Mouse (Mus musculus) cerebellum, postnatal 14 days (tissue): ENCODE data around the gene Timm29.
A peak's percentile ranks its signal among the peaks of the same experiment; 100 is the strongest.
"Not testable (repeated sequence)": the region's sequence is repeated elsewhere in the genome, so short reads cannot be mapped to it uniquely, and the experiment has no call there.

Experiments used
- DNase-seq, 2 experiments: peaks; one replicate each; pipeline ENCODE4 v3.0.0; 2021; ENCODE audit warnings: mixed read lengths in 2 of 2

Gene Timm29

DNA sequence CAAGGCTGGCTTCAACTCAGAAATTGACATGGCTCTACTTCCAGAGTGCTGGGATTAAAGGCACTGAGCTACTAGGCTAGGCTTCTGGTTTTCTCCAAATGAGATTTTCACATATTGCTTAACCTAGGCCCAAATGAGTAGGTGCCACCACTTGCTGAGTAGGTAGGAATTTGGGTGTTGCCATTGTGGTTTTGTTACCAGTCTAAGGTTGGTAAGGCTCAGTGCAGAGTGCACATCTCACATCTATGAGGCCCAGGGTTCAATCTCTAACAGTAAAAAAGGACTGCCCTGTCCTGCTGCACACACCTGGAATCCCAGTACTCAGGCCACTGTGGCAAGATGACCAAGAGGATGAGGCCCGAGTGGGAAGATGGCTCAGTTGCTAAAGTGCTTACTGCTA, 7.1 kb upstream of the Timm29 start:
- DNase-seq, result no peak

DNA sequence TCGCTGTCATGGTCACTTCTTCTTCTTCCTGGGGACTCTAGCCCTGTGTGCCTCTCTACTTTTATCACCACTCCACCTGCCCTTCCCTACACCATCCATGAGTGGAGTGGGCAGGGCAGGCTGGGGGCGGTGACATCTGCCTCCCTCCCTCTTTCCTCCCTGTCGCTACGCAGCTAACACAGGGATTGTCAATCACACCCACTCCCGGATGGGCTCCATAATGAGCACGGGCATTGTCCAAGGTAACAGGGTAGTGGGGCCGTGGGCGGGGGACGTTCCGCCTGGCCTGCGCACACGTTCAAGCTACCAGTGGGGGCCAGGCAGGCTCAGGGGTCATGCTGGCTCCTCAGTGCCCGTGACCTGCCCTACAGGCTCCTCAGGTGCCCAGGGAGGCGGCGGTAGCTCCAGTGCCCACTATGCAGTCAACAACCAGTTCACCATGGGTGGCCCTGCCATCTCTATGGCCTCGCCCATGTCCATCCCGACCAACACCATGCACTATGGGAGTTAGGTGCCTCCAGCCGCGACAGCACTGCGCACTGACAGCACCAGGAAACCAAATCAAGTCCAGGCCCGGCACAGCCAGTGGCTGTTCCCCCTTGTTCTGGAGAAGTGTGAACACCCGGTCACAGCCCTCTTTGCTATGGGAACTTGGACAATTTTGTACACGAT, 4.7 kb upstream of the Timm29 start:
- no peak for DNase-seq

DNA sequence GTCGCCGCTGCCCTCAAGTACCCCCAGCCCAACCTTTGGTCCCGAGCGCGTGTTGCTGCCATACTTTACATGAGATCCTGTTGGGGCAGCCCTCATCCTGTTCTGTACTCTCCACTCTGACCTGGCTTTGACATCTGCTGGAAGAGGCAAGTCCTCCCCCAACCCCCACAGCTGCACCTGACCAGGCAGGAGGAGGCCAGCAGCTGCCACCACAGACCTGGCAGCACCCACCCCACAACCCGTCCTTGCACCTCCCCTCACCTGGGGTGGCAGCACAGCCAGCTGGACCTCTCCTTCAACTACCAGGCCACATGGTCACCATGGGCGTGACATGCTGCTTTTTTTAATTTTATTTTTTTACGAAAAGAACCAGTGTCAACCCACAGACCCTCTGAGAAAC, 4.2 kb upstream of the Timm29 start:
- no peak for DNase-seq

DNA sequence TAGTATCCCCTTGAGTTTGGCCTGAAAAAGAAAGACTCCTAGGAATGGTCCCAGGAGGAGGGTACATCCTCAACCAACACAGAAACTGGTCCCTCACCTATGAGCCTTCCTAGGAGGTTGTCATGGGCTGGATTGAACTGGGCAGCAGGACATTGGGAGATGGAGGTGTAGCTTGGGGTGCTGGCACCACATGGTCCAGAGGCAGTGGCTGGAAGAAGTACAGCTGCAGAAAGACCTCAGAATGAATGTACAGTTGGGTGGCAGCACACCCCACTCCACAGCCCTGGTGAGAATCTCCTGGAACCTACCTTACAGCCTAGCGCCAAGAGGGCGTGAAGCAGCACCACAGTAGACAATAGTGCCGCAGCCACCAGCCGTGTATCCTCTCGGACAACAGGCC, 3.0 kb upstream of the Timm29 start:
- DNase-seq, result no peak

DNA sequence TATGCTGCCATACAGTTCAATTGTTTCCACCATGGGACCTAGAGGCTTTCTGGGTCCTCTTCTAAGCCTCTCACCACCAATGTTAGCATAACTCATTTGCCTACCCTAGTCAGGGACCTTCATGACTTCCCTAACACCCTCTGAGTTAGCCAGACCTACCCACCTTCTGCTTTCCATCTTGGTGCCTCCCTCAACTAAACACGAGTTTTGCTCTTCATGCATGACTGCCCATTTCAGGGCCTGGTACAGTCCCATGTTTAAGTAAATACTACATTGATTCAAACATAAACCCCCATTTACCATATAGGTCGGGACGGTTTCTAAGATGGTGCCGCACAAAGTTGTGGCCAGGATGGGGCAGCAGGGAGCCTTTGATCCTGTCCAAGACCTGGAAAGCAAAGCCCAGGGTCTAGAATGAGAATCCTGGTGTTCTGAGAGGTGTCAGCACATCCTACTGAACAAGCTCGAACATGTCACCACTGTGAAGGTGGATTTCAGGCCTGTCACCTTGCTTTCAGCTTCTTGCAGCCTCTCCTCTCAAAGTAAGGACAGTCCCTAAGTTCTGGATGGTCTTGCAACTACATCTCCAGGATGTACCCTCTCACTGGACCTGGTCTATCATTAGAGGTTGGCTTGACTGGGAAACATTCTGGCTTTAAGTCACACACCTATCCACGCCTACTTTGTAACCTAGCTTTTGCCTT, 1.2 kb upstream of the Timm29 start:
- DNase-seq, result no peak

- DNase-seq, result peak; percentile 33 to 49
Observed at GRCm38 (mm10) chr9:21591831-21592702, 455 bp upstream of the Timm29 start.

DNA sequence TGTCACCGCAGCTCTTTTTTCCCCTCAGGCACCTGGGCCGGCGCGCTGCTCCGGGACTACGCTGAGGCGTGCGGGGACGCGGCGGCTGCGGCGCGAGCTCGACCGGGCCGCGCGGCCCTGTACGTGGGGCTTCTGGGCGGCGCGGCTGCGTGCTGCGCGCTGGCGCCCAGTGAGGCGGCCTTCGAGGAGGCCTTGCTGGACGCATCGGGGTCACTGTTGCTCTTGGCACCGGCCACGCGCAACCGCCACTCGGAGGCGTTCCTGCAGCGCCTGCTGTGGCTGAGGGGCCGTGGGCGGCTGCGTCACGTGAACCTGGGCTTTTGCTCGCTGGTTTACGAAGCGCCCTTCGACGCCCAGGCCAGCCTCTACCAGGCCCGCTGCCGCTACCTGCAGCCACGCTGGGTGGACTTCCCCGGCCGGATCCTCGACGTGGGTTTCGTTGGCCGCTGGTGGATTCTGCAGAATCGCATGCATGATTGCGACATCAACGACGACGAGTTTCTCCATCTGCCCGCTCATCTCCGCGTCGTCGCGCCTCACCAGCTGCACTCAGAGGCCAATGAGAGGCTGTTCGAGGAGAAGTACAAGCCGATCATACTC, 700 bp downstream of the Timm29 start:
- peak in 1 of 2 experiments; percentile 65 for DNase-seq

DNA sequence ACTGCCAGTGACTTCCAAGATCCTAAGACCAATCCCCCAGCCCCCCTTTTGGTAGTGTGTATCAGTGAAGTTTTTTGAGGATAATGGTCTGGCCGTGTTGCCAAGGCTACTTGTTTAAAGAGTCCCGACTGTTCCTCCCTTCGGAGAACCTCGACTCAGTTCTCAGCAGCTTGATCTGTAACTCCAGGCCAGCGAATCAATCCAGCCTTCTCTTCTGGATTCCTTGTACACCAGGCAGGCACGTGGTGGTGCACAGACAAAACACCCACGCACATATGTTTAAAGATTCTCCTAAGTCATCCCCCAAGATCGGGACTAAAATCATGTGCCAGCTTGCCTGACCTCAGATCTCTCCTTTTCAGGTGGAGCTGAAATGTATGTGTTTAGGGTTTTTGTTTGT, 1.8 kb downstream of the Timm29 start:
- not testable (repeated sequence) for DNase-seq

DNA sequence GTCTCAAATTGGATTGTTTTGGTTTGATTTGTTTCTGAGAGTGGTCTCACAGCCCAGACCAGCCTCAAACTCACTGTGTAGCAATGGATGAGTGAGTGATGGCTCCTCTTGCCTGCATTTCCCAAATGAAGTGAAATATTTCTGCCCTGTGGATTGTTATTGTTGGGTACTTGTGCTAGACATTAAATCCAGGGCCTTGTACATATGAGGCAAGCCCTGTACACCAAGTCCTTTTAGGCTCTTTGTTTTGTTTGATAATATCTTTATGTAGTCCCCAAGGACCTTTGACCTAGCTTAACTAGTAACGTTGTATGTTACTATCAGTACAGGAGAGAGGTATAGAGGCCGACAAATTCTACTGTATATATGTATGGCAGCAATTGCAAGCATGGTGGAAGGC, 2.3 kb downstream of the Timm29 start:
- no peak for DNase-seq

- DNase-seq, result peak; percentile 40 to 61
Observed at GRCm38 (mm10) chr9:21598198-21598597, 5.7 kb downstream of the Timm29 start.

- DNase-seq, result no peak
Observed at GRCm38 (mm10) chr9:21600186-21600585, 7.7 kb downstream of the Timm29 start.

DNA sequence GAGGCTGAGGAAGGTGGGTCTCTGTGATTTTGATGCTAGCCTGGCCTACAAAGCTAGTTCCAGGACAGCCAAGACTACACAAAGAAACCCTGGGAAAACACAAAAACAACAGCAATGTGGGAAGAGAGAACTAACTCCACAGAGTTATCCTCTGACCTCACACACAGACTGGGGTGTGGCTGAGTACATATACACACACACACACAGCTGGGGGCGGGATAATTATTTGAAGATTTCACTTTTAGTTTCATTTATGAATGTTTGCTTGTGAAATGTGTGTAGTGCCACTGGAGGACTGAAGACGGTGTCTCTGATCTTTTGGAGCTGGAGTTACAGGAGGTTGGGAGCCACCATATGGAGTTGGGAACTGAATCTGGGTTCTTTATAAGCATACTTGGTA, 8.6 kb downstream of the Timm29 start:
- no peak for DNase-seq

DNA sequence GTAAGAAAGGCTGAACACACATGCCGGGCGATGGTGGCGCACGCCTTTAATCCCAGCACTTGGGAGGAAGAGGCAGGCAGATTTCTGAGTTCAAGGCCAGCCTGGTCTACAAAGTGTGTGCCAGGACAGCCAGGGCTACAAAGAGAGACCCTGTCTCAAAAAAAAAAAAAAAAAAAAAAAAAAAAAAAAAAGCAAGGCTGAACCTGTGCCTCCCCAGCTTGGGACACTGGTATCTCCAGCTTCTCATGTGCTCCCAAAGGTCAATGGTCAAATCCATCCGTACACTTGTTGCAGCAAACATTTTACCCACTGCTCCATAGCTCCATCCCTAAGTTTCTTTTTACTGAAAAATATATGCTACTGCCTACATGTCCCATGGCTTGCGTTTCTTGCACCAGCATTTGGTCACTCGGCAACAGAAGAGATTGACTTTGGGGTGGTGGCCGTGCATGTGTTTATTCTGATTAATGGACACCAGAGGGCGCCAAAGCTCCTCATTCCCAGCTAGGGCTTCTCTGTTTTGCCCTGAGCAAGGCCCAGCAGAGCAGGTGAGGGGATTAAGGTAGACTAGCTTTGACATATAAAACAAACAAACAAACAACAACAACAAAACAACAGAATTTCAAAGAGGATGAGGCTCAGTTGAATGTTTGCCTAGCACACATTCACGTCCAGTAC, 9.3 kb downstream of the Timm29 start:
- peak; percentile 85 to 86 for DNase-seq

GRCm38 (mm10) chr9:21604119-21604518, 11.6 kb downstream of the Timm29 start:
- no peak for DNase-seq

DNA sequence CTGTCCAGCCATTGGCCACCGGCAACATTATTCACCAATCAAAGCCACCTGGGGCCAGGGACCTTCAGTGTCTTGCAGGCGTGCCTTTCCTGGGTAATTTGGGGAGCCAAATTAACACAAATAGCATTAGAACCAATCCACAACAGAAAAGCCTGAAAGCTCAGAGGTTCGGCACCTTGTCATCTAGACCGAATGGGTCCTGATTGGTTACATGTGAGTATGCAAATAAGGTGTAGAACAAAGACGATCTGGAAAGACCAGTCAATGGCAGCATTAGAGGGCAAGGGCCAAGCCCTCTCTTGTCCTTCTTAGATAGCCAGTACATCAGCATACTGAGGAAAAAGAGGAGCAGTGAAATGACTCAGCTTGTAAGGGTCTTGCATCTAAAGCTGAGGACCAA, 13.3 kb downstream of the Timm29 start:
- DNase-seq, result no peak

- DNase-seq, result no peak
Observed at GRCm38 (mm10) chr9:21606648-21607047, 14.1 kb downstream of the Timm29 start.

GRCm38 (mm10) chr9:21609861-21610260, 17.3 kb downstream of the Timm29 start:
- DNase-seq, result no peak

GRCm38 (mm10) chr9:21614864-21615616, 22.5 kb downstream of the Timm29 start:
- DNase-seq, result no peak

- peak; percentile 100 for DNase-seq
Observed at GRCm38 (mm10) chr9:21615617-21616231, 23.2 kb downstream of the Timm29 start, which contains the start of gene Smarca4. Gene Smarca4, plus strand, starts transcription at chr9:21616169.

GRCm38 (mm10) chr9:21616232-21616781, 23.8 kb downstream of the Timm29 start:
- DNase-seq, result peak; percentile 95

- DNase-seq, result peak in 1 of 2 experiments; percentile 42
Observed at GRCm38 (mm10) chr9:21617066-21617465, 24.5 kb downstream of the Timm29 start.
